Mouse (Mus musculus) midbrain, embryonic 11.5 days (tissue): ENCODE results near the gene St6gal1. TPM values are rescaled to one million over a fixed set of nuclear protein-coding genes. Genes with fewer than 3 reads are reported as not detected.

Experiments
- ATAC-seq: fragments of 200-750 bp; cut with Nextera tagmentation; 2 replicates; pipeline ENCODE4 v1.8.0; 2017; ENCODE audit warnings: moderate TSS enrichment, moderate library complexity; ENCODE audit not compliant: low FRiP score
- DNase-seq: peaks from one replicate; pipeline ENCODE4 v3.0.0; 2015; ENCODE audit warnings: low spot score; ENCODE audit errors: missing footprints
- H3K27ac ChIP-seq: fragments of 300-500 bp; sonication (generic); 2 replicates; pipeline ENCODE4 v1.5.1; 2014; ENCODE audit warnings: low read depth, low read length
- H3K27me3 ChIP-seq: fragments of 300-500 bp; sonication (generic); 2 replicates; pipeline ENCODE4 v1.6.1; 2014; ENCODE audit warnings: mild to moderate bottlenecking, low read length, moderate library complexity, mixed read lengths; ENCODE audit not compliant: control insufficient read depth, insufficient read depth
- H3K36me3 ChIP-seq: fragments of 300-500 bp; sonication (generic); 2 replicates; pipeline ENCODE4 v1.6.1; 2014; ENCODE audit warnings: mild to moderate bottlenecking, low read length, moderate library complexity, mixed read lengths; ENCODE audit not compliant: control insufficient read depth, insufficient read depth
- H3K4me1 ChIP-seq: fragments of 300-500 bp; sonication (generic); 2 replicates; pipeline ENCODE4 v1.6.1; 2014; ENCODE audit warnings: low read length; ENCODE audit not compliant: control insufficient read depth, insufficient read depth
- H3K4me2 ChIP-seq: fragments of 300-500 bp; sonication (generic); 2 replicates; pipeline ENCODE4 v1.6.1; 2014; ENCODE audit warnings: mild to moderate bottlenecking, moderate library complexity
- H3K4me3 ChIP-seq: fragments of 300-500 bp; sonication (generic); 2 replicates; pipeline ENCODE4 v1.5.1; 2014; ENCODE audit warnings: low read depth, low read length
- H3K9ac ChIP-seq: fragments of 300-500 bp; sonication (generic); 2 replicates; pipeline ENCODE4 v1.6.1; 2014; ENCODE audit warnings: low read length
- H3K9me3 ChIP-seq: fragments of 300-500 bp; sonication (generic); 2 replicates; pipeline ENCODE4 v1.6.1; 2016; ENCODE audit warnings: low read length; ENCODE audit not compliant: control insufficient read depth
- WGBS: fragments of 180-500 bp; shearing (Covaris S2); extraction: QIAGEN DNeasy Blood & Tissue Kit; methylation state at CpG from one replicate; pipeline ENCODE4 v1.1.7; 2014; 5-methylcytosine and 5-hydroxymethylcytosine counted together
- polyA plus RNA-seq: library from polyadenylated mRNA; unstranded; fragments of >200 nt; fragmentation: Nextera tagmentation; extraction: Ambion mirVana; gene quantifications from 2 replicates; pipeline ENCODE4 v1.2.1, GENCODE M21; 2014

The St6gal1 gene
- polyA plus RNA-seq, 1 experiment from 2014 or later: 31.8 TPM

DNA sequence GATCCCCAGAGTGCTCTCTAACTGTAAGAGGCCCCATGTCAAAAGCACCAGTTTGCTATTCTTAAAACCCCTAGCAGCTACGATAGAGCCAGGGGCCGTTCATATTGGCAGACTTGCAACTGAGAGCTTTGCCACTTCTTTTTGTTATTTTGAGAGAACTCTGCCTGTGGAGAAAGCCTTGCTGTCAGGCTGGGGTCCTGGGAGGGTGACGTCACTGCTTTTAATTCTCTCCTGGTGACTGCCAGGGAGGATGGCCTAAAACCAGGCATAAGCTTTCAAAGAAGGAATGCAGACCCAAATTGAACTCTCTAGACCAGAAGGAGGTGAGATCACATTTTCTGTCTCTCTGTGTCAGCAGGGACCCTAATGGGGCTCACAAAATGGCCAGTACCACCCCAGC is 99.4 kb downstream of the St6gal1 start:
- H3K36me3 ChIP-seq: peaks cover 3% of the 10 kb centered on the region; the same call in 1 of the 2 replicates
- ATAC-seq: no peak

DNA sequence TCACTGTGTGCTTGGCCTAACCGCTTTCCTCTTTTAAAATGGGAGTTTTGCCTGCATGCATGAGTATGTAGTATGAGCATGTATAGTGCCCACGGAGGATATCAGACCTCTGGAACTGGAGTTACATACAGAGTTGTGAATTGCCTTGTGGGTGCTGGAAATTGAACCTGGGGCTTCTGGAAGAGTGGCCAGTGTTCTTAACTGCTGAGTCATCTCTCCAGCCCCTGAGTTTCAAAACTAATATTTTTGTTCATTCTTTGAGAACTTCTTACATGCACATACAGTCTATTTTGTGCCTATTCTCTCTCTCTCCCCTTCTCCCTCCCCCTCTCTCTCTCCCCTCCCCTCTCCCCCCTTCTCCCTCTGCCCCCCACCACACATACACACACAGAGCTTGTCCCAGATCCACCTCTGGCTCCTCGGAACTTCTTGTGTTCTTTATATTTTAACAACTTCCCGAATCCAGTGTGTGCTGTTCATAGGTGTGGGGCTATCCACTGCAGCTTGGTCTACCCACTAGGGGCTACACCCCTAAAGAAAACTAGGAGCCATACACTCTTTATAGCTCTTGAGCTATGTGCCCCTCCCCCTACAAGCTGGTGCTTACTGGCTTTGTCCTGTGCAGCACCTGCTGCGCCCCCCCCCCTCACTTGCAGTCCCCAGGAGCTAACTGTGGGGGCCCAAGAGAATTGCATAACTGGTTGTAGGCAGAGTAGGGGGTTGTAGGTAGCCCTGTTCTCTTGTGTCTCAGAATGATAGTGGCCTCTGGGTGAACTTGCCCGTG is 100.5 kb downstream of the St6gal1 start:
- Histone ChIP-seq H3K36me3 (peaks cover 3% of the 10 kb centered on the region; the same call in 1 of the 2 replicates), H3K9ac (no peak overlapping the region), H3K4me3 (no peak overlapping the region), H3K27me3 (no peaks in the 10 kb centered on the region), H3K4me2 (no peak overlapping the region), H3K27ac (no peak overlapping the region), H3K4me1 (no peaks in the 10 kb centered on the region), H3K9me3 (no peaks in the 10 kb centered on the region)
- ATAC-seq: no peak
- 72% methylated on average over 6 of the region's 6 CpGs for WGBS
- no peak for DNase-seq

More for the DNA sequence above, 99.4 kb downstream of the St6gal1 start:
- Histone ChIP-seq H3K4me3 (no peak overlapping the region), H3K9ac (no peak overlapping the region), H3K4me2 (no peak overlapping the region), H3K27me3 (no peaks in the 10 kb centered on the region), H3K9me3 (no peaks in the 10 kb centered on the region), H3K27ac (no peak overlapping the region), H3K4me1 (no peaks in the 10 kb centered on the region)
- 34% methylated on average over 3 of the region's 3 CpGs for WGBS
- no peak for DNase-seq

DNA sequence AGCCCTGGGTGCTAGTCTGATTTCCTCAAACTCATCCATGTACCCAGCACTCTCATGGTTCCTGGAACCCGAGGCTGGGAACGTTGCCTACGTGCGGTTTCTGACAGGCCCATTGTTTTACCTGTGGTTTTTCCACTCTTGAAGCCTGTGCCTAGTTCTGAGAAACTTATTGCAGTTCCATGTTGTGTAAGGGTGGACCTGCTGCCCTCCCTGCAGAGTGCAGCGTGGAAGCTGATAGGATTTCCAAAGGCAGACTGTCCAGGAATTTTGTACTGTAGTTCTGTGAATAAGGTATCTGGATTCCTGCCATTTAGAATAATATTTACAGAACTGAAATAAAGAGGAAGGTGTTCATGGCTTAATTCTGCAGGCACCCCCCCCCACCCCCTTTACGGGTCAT is 102.1 kb downstream of the St6gal1 start:
- no peaks in the 10 kb centered on the region for H3K36me3 ChIP-seq
- H3K9ac ChIP-seq: no peak overlapping the region
- ATAC-seq (no peak), DNase-seq (no peak)
- H3K4me2 ChIP-seq: no peak overlapping the region
- WGBS: 90% methylated on average over 6 of the region's 6 CpGs
- no peaks in the 10 kb centered on the region for H3K27me3 ChIP-seq
- no peaks in the 10 kb centered on the region for H3K4me1 ChIP-seq
- H3K27ac ChIP-seq: no peak overlapping the region
- no peak overlapping the region for H3K4me3 ChIP-seq
- H3K9me3 ChIP-seq: no peaks in the 10 kb centered on the region

DNA sequence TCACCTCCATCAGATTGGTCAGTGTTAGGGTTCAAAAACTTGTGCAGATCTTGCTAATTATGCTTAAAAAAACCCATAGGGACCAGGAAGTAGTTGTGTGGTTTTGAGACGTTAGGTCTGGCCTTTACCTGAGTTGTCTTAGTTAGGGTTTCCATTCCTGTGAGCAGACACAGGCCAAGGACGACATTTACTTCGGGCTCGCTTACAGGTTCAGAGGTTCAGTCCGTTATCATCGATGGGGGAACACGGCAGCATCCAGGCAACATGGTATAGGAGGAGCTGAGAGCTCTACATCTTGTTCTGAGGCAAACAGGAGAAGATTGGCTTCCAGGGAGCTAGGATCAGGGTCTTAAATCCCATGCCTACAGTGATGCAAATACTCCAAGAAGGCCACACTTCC is 102.7 kb downstream of the St6gal1 start:
- no peak overlapping the region for H3K27ac ChIP-seq
- no peaks in the 10 kb centered on the region for H3K36me3 ChIP-seq
- 94% methylated on average over 7 of the region's 7 CpGs for WGBS
- no peaks in the 10 kb centered on the region for H3K27me3 ChIP-seq
- no peaks in the 10 kb centered on the region for H3K9me3 ChIP-seq
- DNase-seq (no peak), ATAC-seq (no peak)
- no peaks in the 10 kb centered on the region for H3K4me1 ChIP-seq
- H3K9ac ChIP-seq: no peak overlapping the region
- no peak overlapping the region for H3K4me2 ChIP-seq
- no peak overlapping the region for H3K4me3 ChIP-seq

DNA sequence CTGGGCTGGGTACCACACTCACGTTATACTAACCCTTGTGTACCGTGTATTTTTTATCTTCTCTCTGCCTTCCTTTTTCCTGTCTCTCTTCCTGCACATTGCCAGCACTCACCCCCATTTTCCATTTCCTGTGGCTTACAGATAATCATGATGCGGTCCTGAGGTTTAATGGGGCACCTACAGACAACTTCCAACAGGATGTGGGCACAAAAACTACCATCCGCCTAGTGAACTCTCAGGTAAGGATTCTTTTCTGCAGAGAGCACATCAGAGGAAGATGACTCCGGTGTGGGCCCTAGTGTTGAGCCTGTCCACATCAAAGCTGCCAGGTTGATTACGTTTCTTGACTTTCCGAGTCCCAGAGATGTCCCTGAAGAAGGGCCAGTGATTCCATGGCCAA is 103.7 kb downstream of the St6gal1 start:
- Histone ChIP-seq H3K27ac (no peak overlapping the region), H3K9ac (no peak overlapping the region), H3K4me3 (no peak overlapping the region), H3K4me1 (no peaks in the 10 kb centered on the region), H3K27me3 (no peaks in the 10 kb centered on the region), H3K9me3 (no peaks in the 10 kb centered on the region), H3K4me2 (no peak overlapping the region), H3K36me3 (no peaks in the 10 kb centered on the region)
- 91% methylated on average over 7 of the region's 7 CpGs for WGBS
- no peak for ATAC-seq
- DNase-seq: no peak

DNA sequence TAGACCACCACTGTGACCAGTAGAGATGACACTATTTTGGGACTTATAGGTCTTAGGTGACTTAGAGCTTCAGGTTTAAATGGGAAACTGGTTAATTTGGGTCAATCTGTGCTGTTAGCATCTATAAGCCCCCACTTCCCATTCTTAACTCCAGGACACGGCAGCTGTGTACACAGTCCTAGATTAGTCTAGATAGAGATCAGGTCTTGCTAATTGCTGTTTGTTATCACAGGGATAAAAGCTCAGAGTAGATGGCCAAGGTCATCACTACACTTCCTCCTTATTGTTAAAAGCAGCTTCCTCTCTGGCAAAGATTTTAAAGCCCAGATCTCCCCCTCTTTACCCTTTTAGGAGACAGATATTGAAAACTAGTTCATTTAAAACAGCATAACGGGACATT is 107.6 kb downstream of the St6gal1 start:
- H3K9ac ChIP-seq: no peak overlapping the region
- no peaks in the 10 kb centered on the region for H3K9me3 ChIP-seq
- no peak overlapping the region for H3K27ac ChIP-seq
- ATAC-seq: no peak
- H3K4me1 ChIP-seq: no peaks in the 10 kb centered on the region
- no peaks in the 10 kb centered on the region for H3K36me3 ChIP-seq
- no peak for DNase-seq
- no peak overlapping the region for H3K4me2 ChIP-seq
- WGBS: 76% methylated on average over 2 of the region's 2 CpGs
- no peak overlapping the region for H3K4me3 ChIP-seq
- no peaks in the 10 kb centered on the region for H3K27me3 ChIP-seq

DNA sequence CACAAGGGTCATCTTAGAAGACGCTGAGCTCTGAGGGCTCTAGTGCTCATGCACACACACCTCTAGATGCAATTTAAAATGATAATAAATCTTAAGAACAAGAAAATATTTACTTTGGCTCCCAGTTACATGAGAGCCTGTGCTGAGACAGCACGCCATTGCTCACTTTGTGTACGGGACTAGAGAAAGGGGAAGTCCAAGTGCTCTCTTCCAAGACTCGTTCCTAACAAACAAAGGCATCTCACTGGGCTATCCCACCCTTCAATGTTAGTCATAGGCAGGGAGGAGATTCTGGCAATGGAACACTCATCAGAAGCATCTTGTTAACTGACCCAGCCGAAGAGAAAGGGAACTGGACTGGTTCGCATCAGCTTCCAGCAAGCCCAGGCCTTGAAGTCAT is 108.1 kb downstream of the St6gal1 start:
- 88% methylated on average over 6 of the region's 6 CpGs for WGBS
- no peaks in the 10 kb centered on the region for H3K36me3 ChIP-seq

DNA sequence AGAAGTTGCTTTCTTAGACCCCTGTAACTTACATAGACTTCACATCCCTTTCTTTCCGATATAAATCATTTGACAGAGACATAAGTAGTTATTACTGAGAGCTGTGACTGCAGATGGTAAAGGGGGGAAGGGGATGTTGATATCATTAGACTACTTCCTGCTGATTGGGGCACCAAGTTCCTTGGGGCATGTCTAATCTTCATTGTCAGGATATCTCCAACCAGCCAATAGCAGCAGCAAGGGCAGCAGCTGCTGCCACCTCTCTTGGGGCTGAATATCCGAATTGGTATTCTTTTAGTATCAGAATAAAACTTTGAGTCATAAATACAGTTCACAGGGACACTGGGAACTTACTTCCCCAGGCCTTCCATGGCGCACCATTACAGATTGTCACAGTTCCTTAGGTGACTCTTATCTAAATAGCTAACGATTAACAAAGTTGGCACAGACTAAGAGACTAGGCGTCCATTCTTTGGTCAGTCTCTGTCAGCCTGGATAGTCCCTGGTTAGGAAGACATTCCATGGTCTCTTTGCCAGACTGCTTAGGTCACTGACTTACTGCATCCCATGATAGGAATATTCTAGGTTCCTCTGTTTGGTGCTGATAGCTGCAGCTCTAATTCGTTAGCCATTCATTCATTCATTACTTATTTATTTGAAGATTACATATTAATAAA is 109.5 kb downstream of the St6gal1 start:
- DNase-seq: no peak
- H3K9ac ChIP-seq: no peak overlapping the region
- no peak overlapping the region for H3K4me3 ChIP-seq
- ATAC-seq: no peak
- no peaks in the 10 kb centered on the region for H3K36me3 ChIP-seq
- no peaks in the 10 kb centered on the region for H3K27me3 ChIP-seq
- H3K4me1 ChIP-seq: no peaks in the 10 kb centered on the region
- H3K4me2 ChIP-seq: no peak overlapping the region
- H3K27ac ChIP-seq: no peak overlapping the region
- no peaks in the 10 kb centered on the region for H3K9me3 ChIP-seq
- WGBS: 82% methylated on average over 6 of the region's 6 CpGs

More for the DNA sequence above, 108.1 kb downstream of the St6gal1 start:
- no peaks in the 10 kb centered on the region for H3K9me3 ChIP-seq
- no peak overlapping the region for H3K9ac ChIP-seq
- no peak overlapping the region for H3K4me2 ChIP-seq
- H3K27me3 ChIP-seq: no peaks in the 10 kb centered on the region
- no peaks in the 10 kb centered on the region for H3K4me1 ChIP-seq
- H3K27ac ChIP-seq: no peak overlapping the region
- no peak overlapping the region for H3K4me3 ChIP-seq
- ATAC-seq: no peak
- no peak for DNase-seq

DNA sequence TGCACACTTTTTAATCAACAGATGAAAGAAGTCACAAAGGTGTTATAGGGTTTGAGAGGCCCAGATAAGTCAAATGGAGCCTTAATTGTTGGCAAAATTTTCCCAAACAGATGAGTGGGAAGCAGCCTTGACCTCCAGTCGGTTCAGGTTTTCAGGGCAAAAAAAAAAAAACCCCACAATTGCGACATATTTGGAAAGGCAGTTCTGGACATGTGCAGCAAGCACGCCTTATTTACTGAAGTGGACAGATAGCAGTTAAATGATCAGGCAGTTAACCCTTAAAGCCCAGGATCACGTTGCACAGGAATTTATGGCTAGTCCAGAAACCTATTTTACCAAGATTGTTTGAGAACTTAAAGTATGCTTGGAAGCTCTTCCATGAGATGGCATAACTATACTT is 112.8 kb downstream of the St6gal1 start:
- Histone ChIP-seq H3K27me3 (no peaks in the 10 kb centered on the region), H3K9me3 (no peaks in the 10 kb centered on the region), H3K4me1 (no peaks in the 10 kb centered on the region), H3K9ac (no peak overlapping the region), H3K4me3 (no peak overlapping the region), H3K4me2 (no peak overlapping the region), H3K36me3 (no peaks in the 10 kb centered on the region), H3K27ac (no peak overlapping the region)
- ATAC-seq: no peak
- WGBS: 82% methylated on average over 4 of the region's 4 CpGs
- DNase-seq: no peak
